Mouse (Mus musculus) left cerebral cortex, adult 18-20 months (tissue): ENCODE measurements at regions not wholly inside any gene's neighbourhood (a gene's known extent, or its start where the extent isn't known, plus 50 kb on each side); places are given as distances from the start of the nearest gene placed in this dataset.

Experiments used
- DNase-seq, 2 experiments: peaks; one replicate each; pipeline ENCODE4 v3.0.0; 2021 to 2022; ENCODE audit warnings: low spot score in 2 of 2, mixed read lengths in 1 of 2

- DNase-seq: peak; percentile 6 to 21
Observed at GRCm38 (mm10) chr1:128740616-128741015, 148.5 kb upstream of the Cxcr4 start.

DNA sequence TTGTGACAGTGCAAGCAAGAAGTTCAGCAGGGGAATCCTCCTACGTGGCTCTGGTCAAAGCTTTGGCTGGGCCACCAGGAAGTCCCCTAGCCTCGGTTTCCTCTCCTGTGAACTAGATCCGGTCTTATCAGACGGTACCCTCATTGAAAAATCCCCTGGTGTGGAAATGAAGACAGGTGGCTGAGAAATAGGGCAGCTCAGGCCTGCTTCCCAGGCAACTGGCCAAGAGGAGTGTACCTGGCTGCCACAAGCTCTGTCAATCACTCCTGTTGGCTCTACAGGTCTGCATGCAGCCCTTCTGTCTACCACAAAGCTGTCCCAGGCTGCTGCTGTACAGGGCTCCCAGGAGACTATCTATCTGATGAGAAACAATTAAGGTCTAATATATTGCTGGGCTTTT lies 146.1 kb upstream of the Cxcr4 start:
- no peak for DNase-seq

- DNase-seq: no peak
Observed at GRCm38 (mm10) chr1:128734857-128735256, 142.8 kb upstream of the Cxcr4 start.

DNA sequence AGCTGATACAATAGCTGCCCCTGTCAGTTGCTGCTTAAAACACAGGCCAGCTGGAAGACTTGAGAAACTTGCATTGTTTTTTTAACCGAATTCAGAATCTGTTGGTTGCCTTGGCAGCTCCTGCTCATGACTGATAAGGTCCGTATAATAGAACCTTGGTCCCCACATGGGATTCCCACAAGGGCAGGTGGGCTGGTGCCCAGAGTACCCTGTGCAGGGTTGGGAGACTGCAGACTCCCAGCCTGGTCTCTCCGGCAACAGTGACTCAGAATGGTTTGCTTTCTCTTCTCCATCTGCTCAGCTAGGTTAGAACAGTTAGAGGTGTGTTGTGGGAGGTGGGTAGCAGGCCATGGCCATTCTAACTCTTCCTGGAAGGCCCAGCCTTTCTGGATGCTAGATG lies 139.4 kb upstream of the Cxcr4 start:
- no peak for DNase-seq

DNA sequence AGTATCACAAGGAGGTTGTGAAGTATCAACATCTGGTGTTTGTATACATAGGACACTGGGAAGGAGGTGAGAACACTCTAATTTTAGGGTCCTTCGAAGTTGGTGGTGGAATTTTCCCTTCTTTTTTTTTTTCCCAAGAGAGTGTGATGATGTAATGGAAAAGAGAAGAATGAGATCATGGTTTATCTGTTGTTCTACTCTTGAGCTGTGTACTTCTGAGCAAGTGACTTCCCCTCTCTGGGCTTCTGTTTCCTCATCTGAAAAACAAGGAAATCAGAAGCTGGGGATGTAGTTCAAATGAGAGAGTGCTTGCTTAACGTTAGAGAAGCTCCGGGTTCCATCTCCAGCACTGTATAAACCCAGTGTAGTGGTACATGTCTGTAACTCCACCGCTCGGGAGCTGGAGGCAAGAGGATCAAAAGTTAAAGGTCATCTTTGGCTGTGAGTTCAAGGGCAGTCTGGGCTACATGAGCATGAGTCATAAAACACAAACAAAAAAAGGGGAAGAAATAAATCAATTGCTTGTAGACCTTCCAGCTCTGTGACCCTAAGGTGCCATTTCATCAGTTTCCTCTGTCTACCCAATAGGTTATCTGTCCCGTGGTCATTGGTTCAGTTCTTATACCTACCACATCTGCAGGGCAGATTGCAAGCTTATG lies 132.5 kb upstream of the Cxcr4 start:
- no peak for DNase-seq

DNA sequence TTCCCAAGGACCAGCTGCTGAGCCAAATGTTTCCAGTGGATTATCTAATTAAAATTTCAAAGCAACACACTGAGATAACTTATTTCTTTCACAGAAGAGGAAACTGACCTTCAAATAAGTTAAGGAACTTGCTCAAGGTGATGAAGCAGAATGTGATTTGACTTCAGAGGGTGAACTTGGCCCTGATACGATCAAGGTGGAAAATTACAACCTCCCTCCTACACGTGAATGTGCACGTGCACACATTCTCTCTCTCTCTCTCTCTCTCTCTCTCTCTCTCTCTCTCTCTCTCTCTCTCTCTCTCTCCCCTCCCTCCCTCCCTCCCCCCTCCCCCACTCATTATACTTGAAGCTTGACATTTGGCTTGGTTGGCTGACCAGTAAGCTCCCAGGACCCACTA lies 131.8 kb upstream of the Cxcr4 start:
- no peak for DNase-seq

- DNase-seq: no peak
Observed at GRCm38 (mm10) chr1:128722061-128722471, 130.0 kb upstream of the Cxcr4 start.

GRCm38 (mm10) chr1:128714843-128715242 lies 122.8 kb upstream of the Cxcr4 start:
- DNase-seq: no peak

GRCm38 (mm10) chr1:128712876-128713275 lies 120.8 kb upstream of the Cxcr4 start:
- no peak for DNase-seq

DNA sequence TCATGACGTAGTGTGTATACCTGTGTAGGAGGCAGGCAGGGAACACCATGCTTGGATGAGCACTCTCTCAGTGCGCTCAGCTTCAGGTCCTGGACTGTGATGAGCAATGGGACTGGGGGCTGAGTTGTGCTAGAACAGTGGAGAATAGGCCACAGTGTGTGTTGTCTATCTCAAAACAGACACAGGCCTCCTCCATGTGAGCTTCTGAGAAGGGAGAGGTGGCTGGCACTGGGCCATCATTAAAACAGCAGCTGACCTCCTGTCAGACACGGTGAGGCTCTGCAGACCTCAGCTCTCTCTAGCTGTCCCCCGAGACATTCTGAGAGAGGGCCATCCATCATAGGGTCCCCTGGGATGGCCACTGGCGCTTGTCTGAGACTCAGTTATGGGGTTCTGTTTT lies 119.0 kb upstream of the Cxcr4 start:
- DNase-seq: no peak

DNA sequence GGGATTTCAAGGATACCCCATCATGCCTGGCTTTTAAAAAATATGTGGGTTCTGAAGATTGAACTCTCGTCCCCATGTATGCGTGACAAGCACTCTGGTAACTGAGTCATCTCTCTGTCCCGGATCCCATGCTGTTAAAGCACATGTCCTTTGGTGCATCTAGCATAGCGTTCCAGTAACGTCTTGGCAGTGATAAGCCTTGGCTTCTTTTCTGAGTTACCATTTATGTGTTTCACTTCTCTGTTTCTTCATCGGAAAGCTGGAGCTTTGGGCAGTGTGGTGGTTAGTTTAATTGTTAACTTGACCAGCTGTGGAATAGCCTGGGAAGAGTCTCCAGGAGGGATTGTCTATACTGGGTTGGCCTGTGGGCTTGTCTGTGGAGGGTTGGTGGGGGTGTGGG lies 115.7 kb upstream of the Cxcr4 start:
- no peak for DNase-seq

GRCm38 (mm10) chr1:128706167-128706566 lies 114.1 kb upstream of the Cxcr4 start:
- DNase-seq: no peak

- DNase-seq: no peak
Observed at GRCm38 (mm10) chr1:128705071-128705503, 113.0 kb upstream of the Cxcr4 start.

GRCm38 (mm10) chr1:128701326-128701725 lies 109.2 kb upstream of the Cxcr4 start:
- no peak for DNase-seq

GRCm38 (mm10) chr1:128697962-128698361 lies 105.9 kb upstream of the Cxcr4 start:
- DNase-seq: no peak

DNA sequence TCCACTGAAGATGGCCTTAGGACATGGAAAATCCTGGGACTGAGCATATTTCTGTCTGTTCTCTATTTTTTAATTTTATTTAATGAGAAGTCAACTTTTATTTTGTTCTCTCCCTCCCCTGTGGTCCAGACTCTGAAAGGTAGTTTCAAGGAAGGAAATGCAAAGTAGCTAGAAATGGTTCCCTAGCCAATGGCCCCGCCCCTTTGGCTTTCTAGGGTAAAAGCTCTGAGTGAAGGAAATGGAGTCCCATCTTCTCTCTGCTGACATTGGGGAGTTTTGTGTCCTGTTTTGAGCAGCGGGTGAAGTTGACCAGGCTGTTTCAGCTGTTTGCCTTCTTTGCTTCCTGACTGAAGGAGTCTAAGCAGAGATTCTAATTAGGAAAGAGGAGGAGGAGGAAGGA lies 103.8 kb upstream of the Cxcr4 start:
- DNase-seq: no peak

- DNase-seq: no peak
Observed at GRCm38 (mm10) chr1:128692799-128693198, 100.7 kb upstream of the Cxcr4 start.

GRCm38 (mm10) chr1:128692313-128692712 lies 100.2 kb upstream of the Cxcr4 start:
- no peak for DNase-seq

- DNase-seq: no peak
Observed at GRCm38 (mm10) chr1:128687236-128687927, 95.3 kb upstream of the Cxcr4 start.

DNA sequence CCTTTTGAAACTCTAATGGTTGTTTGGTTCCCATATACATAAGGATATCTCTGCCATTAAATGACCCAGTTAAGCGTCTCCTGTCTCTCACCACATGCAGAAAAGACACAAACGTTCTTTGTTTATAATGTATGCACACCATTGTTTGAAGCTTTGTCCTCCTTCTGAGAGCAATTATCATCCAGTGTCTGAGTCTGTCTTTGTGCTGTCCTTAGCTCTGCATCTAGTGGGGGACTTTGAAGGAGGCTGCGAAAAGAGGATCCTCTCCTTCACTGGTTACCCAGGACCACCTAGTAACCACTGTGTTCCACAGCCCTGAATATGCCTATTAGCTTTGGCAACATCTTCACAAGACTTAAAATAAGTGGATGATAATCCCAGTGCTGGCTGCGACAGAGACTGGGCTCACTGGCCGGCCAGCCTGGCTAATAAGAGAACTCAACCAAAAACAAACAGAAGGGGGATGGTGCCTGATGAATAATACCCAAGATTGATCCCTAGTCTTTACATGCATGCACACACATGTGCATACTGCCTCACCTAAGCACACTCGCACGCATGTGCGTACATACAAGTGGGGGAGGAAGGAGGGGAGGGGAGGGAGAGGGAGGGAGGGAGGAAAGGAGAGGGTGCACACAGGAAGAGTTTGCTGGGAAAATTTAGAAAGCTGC lies 93.5 kb upstream of the Cxcr4 start:
- DNase-seq: no peak

GRCm38 (mm10) chr1:128682942-128683341 lies 90.8 kb upstream of the Cxcr4 start:
- peak in 1 of 2 experiments; percentile 7 for DNase-seq

- no peak for DNase-seq
Observed at GRCm38 (mm10) chr1:128681261-128681660, 89.2 kb upstream of the Cxcr4 start.
